Mouse (Mus musculus) macrophage (primary cell): ENCODE results near the gene Pitpnc1. TPM values are rescaled to one million over a fixed set of nuclear protein-coding genes. Genes with fewer than 3 reads are reported as not detected.
A peak's percentile ranks its signal among the peaks of the same experiment; 100 is the strongest.
"Not testable (repeated sequence)": the region's sequence is repeated elsewhere in the genome, so short reads cannot be mapped to it uniquely, and the experiment has no call there.

Experiments
- H3K27ac ChIP-seq: fragments of 350-480 bp; formaldehyde crosslinking; 2 replicates; pipeline ENCODE4 v1.9.0; 2021
- H3K36me3 ChIP-seq: fragments of 350-480 bp; formaldehyde crosslinking; 2 replicates; pipeline ENCODE4 v1.9.0; 2021; ENCODE audit errors: inconsistent target
- H3K4me3 ChIP-seq: fragments of 350-480 bp; formaldehyde crosslinking; 2 replicates; pipeline ENCODE4 v1.9.0; 2021; ENCODE audit errors: inconsistent target
- H3K79me2 ChIP-seq: fragments of 350-480 bp; formaldehyde crosslinking; 2 replicates; pipeline ENCODE4 v1.9.0; 2021; ENCODE audit errors: inconsistent target
- WGBS: methylation state at CpG from one replicate; pipeline ENCODE4 v1.1.7; 2026; ENCODE audit warnings: inconsistent platforms; ENCODE audit not compliant: missing documents; 5-methylcytosine and 5-hydroxymethylcytosine counted together
- polyA plus RNA-seq: library from polyadenylated mRNA; stranded (reverse); fragments of 250-400 nt; gene quantifications from 3 replicates; pipeline ENCODE4 v1.2.4, GENCODE M21; 2018; ENCODE audit warnings: inconsistent platforms
- total RNA-seq, 78 experiments: library from RNA; depleted of rRNA; stranded (reverse); fragments of 250-400 nt; gene quantifications; 1 replicate in 9 of 78; 2 replicates in 24 of 78; 3 replicates in 43 of 78; 4 replicates in 2 of 78; pipeline ENCODE4 v1.2.4; 2018; ENCODE audit warnings: inconsistent platforms in 56 of 78

The Pitpnc1 gene
- total RNA-seq (2018; cell fraction: chromatin; rRNA removed): 100 to 1,000 TPM in 22 of 26 experiments, 10 to 100 TPM in 4; 73.3 to 454 (median 139) TPM
- total RNA-seq (2018; cell fraction: cytosol; rRNA removed): 10 to 100 TPM; 26.8 to 55.8 (median 41.9) TPM
- total RNA-seq (2018; cell fraction: nucleus; rRNA removed): 100 to 1,000 TPM in 1 of 26 experiments, 10 to 100 TPM in 25; 27.9 to 103 (median 57.9) TPM
- polyA plus RNA-seq: 21.3 to 50.1 TPM (median 30.5 TPM) in 3 replicates

DNA sequence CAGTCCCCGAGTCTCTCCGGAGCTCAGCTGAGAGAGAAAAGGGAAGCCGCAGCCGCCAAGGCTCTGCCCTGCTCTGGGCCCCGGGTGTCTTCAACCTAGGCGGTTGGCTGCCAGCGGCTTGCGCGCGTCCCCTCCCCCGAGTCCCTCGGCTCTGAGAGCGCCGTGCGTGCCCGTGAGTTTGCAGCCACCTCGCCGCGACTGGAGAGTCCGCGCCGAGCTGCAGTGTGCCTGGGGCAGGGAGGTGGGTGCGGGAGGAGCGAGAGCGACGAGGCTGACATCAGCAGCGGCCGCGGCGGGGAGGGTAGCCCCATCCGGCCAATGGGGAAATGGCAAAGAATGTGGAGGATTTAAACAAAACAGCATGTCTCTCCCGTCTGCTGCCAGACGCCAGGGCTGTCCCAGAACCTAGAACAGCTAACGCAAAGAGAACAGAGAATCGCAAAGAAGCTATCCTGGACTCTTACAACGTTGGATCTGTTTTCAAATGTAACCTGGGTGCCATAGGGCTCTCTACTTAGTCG, at the start of gene Pitpnc1:
Gene Pitpnc1 (minus strand): TSS at position 179 of the 521 bp plus-strand sequence.
- Histone ChIP-seq H3K27ac (peak within 1 kb of the TSS; percentile 87), H3K79me2 (peaks cover 33% of the 10 kb centered on the region; the same call in 1 of the 2 replicates), H3K4me3 (peak within 1 kb of the TSS; percentile 88), H3K36me3 (no peaks in the 10 kb centered on the region)
- under 1% methylated on average over 37 of the region's 37 CpGs for WGBS

DNA sequence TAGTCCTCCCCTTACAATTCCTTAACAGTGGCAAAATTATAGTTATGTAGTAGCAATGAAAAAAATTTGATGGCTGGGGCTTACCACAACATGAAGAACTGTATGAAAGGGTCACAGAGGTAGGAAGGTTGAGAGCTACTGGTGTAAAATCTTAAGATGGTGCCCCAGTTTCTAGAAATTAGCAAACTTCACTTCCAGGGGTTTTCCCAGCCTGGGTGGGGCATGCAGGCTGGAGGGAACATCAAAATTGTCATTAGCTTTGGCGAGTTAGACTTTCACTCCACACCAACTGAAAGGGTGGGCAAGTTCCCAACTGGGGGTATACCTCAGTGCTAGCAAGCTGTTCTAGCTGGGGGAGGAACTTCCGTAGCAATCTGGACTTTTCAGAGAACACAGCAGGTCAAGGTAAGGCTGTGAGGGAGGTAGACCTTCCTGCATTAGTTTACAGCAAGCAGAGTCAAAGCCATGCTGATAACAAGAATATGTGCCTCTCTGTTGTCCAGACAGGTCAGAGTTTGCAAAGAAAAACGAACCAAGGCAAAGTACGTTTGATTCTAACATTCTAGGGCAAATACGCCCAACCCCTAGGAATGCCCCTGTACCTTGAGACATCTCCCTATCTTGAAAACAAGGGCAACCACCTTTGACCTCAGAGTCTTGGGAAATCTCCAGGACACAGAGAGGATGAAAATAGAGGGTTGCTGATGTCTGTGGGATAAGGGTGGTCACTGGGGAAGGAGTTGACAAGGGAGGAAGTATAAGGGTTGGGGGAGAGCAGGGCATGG, 48.3 kb upstream of the Pitpnc1 start:
- WGBS: 91% methylated on average over 5 of the region's 5 CpGs
- no peaks in the 10 kb centered on the region for H3K36me3 ChIP-seq
- H3K79me2 ChIP-seq: no peaks in the 10 kb centered on the region
- no peak overlapping the region for H3K4me3 ChIP-seq
- H3K27ac ChIP-seq: no peak overlapping the region

DNA sequence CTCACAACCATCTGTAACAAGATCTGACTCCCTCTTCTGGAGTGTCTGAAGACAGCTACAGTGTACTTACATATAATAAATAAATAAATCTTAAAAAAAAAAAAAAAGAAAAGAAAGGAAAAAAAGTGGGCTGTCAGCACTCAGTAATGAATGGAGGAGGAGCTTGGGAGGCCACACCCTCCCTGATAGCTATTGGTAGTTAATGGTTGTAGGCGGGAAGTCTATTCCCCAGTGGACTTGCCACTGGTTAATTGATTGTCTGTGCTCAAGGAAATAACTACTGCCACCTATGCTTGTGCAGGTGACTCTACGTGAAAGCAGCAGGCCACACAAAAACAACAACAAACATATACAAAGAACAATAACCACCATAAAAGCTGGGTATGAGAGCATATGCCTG, 45.9 kb upstream of the Pitpnc1 start:
- Histone ChIP-seq H3K79me2 (no peaks in the 10 kb centered on the region), H3K4me3 (no peak overlapping the region), H3K27ac (no peak overlapping the region), H3K36me3 (no peaks in the 10 kb centered on the region)
- 94% methylated on average over 2 of the region's 2 CpGs for WGBS

DNA sequence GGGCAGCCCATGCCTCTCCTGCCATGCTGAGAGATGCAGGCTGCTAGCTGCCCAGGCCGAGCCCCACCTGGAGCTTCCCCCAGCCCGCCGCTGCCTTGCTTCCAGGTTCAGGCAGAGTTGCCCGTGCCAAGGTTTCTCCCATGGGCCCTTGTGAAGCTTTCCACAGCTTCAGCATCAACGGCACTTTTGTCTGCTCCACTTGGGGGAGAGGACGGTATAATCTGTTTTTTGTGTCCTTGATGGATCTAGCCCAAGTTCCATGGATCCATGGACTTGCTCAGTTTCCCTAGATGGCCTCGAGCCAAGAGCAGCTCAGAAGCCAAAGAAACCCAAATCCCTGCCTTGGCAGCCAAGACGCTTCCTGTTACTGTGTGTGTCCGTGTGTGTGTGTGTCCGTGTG, 42.5 kb upstream of the Pitpnc1 start:
- no peak overlapping the region for H3K27ac ChIP-seq
- no peaks in the 10 kb centered on the region for H3K36me3 ChIP-seq
- no peaks in the 10 kb centered on the region for H3K79me2 ChIP-seq
- no peak overlapping the region for H3K4me3 ChIP-seq
- 91% methylated on average over 10 of the region's 10 CpGs for WGBS

DNA sequence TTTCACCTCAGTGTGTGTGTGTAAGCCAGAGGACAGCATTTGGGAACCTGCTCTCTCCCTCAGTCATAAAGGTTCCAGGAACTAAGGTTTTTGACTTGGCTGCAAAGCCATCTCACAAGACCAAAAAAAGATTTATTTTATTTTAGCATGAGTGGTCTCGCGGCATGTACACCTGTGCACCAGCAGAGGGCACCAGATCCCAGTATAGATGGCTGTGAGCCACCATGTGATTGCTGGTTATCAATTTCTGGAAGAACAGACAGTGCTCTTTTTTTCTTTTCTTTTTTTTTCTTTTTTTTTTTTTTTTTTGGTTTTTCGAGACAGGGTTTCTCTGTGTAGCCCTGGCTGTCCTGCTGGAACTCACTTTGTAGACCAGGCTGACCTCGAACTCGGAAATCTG, 41.5 kb upstream of the Pitpnc1 start:
- H3K4me3 ChIP-seq, H3K27ac ChIP-seq, H3K36me3 ChIP-seq, H3K79me2 ChIP-seq: not testable (repeated sequence)
- WGBS: 0% methylated on average over 2 of the region's 5 CpGs

DNA sequence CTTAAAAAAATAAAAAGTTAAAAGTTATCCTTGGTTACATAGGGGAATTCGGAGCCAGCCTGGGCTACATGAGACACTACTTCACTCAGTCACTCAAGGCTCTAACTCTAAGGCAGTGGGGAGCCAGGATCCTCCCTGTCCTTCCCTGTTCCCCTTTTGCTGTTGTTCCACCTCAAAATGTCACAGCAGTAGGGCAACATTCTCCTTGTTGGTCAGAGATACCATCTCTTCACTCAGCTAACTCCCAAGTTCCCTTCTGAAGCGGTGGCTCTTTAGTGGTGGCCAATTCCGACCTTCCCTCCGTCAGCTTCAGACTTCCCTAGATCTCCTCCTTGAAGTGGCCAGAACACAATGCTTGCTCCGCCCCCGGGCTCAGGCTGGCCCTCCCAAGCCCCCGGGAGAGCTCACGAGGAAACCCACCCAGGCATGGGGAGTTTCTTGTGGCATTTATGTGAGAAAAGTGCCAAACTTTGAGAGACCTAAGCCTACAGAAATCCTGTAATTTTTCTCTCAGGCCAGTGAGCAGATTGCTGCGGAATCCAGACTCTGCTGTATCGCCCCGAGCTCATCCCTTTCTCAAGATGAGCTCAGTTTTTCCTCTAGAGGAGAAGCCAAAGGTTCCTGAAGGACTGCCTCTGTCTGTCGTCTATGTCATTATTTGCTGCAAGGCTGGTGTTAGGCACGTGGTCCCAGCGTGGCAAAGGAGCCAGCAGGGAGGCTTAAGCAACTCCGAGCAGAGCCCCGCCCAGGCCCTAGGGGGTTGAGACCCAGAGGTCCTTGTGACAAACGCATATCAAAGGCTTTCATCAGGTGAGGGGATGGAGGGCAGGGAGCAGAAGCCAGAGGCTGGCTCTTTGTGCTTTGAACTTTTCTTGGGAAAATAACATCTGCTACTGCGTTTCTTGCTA, 40.1 kb upstream of the Pitpnc1 start:
- no peak overlapping the region; the same call in 1 of the 2 replicates for H3K4me3 ChIP-seq
- no peaks in the 10 kb centered on the region for H3K36me3 ChIP-seq
- H3K79me2 ChIP-seq: no peaks in the 10 kb centered on the region
- WGBS: 14% methylated on average over 18 of the region's 18 CpGs
- H3K27ac ChIP-seq: peak overlapping the region; percentile 39

DNA sequence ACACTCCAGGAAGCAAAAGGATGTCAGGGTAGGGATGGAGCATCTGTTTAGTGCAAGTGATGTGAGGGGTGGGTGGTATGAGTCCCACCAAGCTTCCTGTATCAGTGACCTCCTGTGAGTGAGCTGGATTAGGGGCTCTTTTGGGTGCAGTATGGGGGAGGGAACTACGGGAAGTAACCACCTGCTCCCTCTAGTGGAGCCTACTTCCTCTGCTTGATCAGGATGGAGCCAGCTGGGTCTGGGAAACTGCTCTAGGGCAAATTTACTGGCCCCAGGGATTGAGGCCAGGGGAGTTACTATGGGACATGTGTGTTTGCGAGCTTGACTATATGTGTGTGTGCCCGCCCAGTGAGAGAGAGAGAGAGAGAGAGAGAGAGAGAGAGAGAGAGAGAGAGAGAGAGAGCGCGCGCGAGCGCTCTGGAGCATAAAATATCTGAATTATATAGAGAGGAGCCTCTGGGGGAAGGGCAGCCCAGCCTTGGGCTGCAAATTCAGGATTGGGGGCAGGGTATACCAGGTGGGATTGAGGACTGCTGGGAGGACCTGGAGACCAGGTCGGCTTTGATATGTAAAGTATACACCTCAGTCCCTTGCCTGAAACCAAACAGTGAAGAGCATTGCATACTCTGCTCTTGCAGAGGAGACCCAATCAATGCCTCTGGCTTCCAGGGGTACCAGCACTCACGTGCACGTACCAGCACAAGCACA, 39.3 kb upstream of the Pitpnc1 start:
- H3K79me2 ChIP-seq: no peaks in the 10 kb centered on the region
- H3K27ac ChIP-seq: peak overlapping the region; percentile 39; the same call in 1 of the 2 replicates
- 57% methylated on average over 10 of the region's 11 CpGs for WGBS
- H3K36me3 ChIP-seq: no peaks in the 10 kb centered on the region
- H3K4me3 ChIP-seq: no peak overlapping the region

DNA sequence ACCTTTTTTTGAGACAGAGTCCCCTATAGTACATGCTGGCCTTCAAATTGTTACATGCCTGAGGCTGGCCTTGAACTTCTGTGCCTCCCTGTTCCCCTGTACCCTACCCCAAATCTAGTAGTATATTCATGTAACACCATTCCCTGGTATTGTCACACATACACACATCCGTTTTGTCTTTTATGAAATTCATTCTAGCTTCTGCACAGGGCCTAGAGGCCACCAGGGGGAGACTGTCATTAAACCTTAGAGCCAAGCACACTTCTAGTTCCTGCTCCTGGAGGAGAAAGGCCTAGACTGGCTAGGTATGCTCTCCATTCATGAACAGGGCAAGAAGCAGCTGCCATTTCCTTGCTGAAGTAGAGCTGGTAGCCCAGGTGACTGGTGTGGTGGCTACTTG, 35.8 kb upstream of the Pitpnc1 start:
- Histone ChIP-seq H3K27ac (no peak overlapping the region), H3K4me3 (no peak overlapping the region), H3K79me2 (no peaks in the 10 kb centered on the region), H3K36me3 (no peaks in the 10 kb centered on the region)
- 29% methylated on average over 1 of the region's 1 CpGs for WGBS

DNA sequence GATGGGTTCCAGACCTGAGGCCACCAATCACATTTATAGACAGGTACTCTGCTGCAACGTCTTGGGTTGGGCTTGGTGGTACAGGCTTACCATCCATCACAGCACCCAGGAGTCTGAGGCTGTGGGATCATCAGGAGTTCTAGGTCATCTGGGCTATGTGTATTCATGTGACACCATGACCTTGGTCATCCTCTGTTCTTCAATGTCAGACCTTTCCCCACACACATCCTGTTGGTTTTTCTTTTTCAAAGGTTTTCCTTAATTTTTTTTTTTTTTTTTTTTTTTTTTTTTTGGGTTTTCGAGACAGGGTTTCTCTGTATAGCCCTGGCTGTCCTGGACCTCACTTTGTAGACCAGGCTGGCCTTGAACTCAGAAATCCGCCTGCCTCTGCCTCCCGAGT, 33.9 kb upstream of the Pitpnc1 start:
- H3K27ac ChIP-seq, H3K79me2 ChIP-seq, H3K4me3 ChIP-seq, H3K36me3 ChIP-seq: not testable (repeated sequence)
- 79% methylated on average over 1 of the region's 4 CpGs for WGBS

DNA sequence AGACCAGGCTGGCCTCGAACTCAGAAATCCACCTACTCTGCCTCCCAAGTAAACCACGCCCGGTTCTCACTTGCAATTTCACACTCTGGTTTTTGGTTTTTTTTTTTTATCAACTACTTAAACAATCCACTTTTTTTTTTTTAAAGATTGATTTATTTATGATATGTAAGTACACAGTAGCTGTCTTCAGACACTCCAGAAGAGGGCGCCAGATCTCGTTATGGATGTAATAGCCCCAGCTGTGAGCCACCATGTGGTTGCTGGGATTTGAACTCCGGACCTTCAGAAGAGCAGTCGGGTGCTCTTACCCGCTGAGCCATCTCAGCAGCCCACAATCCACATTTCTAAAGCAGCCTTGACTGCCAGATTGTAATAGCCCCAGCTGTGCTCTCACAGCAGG, 32.3 kb upstream of the Pitpnc1 start:
- H3K36me3 ChIP-seq: peaks cover 11% of the 10 kb centered on the region; the same call in 1 of the 2 replicates
- no peak overlapping the region for H3K27ac ChIP-seq
- H3K79me2 ChIP-seq: no peaks in the 10 kb centered on the region
- H3K4me3 ChIP-seq: no peak overlapping the region
- WGBS: 85% methylated on average over 8 of the region's 8 CpGs

DNA sequence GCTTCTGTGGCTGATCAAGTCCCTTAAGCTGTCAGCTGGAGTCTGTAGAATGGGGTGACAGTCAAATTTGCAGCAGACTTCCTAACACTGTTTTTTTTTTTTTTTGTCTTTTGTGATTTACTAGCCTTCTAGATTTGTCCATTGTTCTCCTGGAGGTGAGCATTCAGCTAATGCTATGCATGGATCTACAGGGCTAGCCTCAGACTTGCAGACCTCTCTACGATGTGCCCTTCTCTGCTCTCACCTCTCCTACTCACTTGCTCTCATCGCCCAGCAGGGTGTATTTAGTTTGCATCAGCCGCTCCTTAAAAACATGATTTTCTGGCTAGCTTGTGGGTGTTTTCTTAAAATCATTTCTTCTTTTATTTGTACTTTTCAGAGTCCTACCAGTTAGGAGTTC, 13.8 kb upstream of the Pitpnc1 start:
- H3K27ac ChIP-seq: no peak overlapping the region
- peaks cover 72% of the 10 kb centered on the region for H3K79me2 ChIP-seq
- H3K36me3 ChIP-seq: peaks cover 42% of the 10 kb centered on the region
- H3K4me3 ChIP-seq: no peak overlapping the region
- 97% methylated on average over 3 of the region's 3 CpGs for WGBS

DNA sequence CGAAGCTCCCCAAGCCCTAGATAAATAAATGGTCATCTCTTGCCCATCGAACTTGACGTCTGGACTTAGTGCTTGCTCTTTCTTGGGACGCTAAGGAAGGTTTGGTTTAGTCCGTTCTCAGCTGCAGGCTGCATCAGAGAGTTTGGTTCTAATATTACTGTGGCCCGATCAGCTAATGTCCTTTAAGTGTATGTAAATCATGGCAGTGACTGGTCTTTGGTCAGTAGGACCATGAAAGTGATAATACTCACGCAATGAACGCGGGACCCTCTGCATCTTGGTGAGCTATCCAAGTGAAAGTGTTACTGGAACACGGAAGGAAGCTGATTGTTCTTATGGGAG, 9.3 kb upstream of the Pitpnc1 start:
- H3K36me3 ChIP-seq: peaks cover 7% of the 10 kb centered on the region; the same call in 1 of the 2 replicates
- peak overlapping the region; percentile 68 for H3K27ac ChIP-seq
- H3K79me2 ChIP-seq: peaks cover 56% of the 10 kb centered on the region
- 0% methylated on average over 10 of the region's 10 CpGs for WGBS
- peak overlapping the region; percentile 91 for H3K4me3 ChIP-seq

DNA sequence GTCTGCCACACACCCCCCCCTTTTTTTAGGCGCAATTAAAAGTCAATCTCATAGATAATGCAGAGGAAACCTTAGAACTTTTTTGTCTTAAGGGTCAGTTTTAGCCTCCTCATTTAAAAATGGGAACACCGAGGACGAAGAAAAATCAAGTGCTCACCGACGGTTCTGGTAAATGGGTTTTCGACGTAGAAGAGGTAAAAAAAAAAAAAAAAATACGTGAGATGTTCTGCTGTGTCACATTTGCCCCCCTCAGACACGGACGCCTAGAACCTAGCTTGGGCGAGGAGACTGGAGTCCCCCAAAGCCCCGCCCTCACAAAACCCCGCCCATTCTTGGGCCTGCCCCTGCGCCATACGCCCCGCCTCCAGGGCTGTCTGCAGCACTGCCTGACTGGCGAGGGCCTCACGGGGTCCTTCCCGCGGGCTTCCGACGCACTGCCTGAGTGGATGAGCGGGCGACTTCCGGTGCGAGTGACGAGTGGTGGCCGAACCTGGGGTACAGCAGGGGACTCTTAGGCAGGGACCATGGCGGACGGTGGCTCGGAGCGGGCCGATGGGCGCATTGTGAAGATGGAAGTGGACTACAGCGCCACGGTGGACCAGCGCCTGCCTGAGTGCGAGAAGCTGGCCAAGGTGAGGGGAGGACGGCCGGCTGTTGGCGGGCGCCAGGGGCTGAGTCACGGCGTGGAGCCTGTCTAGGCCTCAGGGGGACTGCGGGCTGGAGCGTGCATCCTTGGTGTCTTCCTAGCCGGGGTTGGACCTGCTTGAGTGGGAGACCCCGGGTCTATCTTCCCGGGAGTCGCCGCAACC, 8.8 kb upstream of the Pitpnc1 start, which contains the start of gene Psmd12:
Gene Psmd12 (plus strand): TSS at position 432 of the 809 bp plus-strand sequence.
- 0 out of 2 replicates have a peak, but pooled peaks cover 2% of the 10 kb centered on the region for H3K36me3 ChIP-seq
- H3K79me2 ChIP-seq: peaks cover 50% of the 10 kb centered on the region
- under 1% methylated on average over 51 of the region's 51 CpGs for WGBS
- peak within 1 kb of the TSS; percentile 91 for H3K4me3 ChIP-seq
- peak within 1 kb of the TSS; percentile 68 for H3K27ac ChIP-seq
